Mouse (Mus musculus) CD4-positive, CD25-positive, alpha-beta regulatory T cell, adult 2 months (primary cell): ENCODE measurements around the gene Olfr811.

Experiments used
- DNase-seq: peaks from one replicate; pipeline ENCODE4 v3.0.0-alpha.2; 2012; ENCODE audit warnings: low read depth, low spot score

Olfr811 gene

GRCm38 (mm10) chr10:129804296-129804695 lies at the start of gene Olfr811:
Gene Olfr811, minus strand, starts transcription at chr10:129804396.
- no peak for DNase-seq

- no peak for DNase-seq
Observed at GRCm38 (mm10) chr10:129847343-129847742, 43.1 kb upstream of the Olfr811 start.

- DNase-seq = no peak
Observed at GRCm38 (mm10) chr10:129845994-129846393, 41.8 kb upstream of the Olfr811 start, which contains the start of gene Olfr812. Gene Olfr812, minus strand, starts transcription at chr10:129846094.

GRCm38 (mm10) chr10:129794817-129795216 lies 9.4 kb downstream of the Olfr811 start, which contains the start of gene Olfr810:
Gene Olfr810, minus strand, starts transcription at chr10:129794917.
- DNase-seq = no peak

GRCm38 (mm10) chr10:129778123-129778522 lies 26.1 kb downstream of the Olfr811 start:
- no peak for DNase-seq

GRCm38 (mm10) chr10:129774338-129774737 lies 29.9 kb downstream of the Olfr811 start, which contains the start of gene Olfr809:
Gene Olfr809, plus strand, starts transcription at chr10:129774638.
- no peak for DNase-seq

GRCm38 (mm10) chr10:129765182-129765581 lies 39.0 kb downstream of the Olfr811 start, which contains the start of gene Olfr808:
Gene Olfr808, plus strand, starts transcription at chr10:129765482.
- no peak for DNase-seq

- DNase-seq = no peak
Observed at GRCm38 (mm10) chr10:129757693-129758092, 46.5 kb downstream of the Olfr811 start, which contains the start of gene Olfr807. Gene Olfr807, minus strand, starts transcription at chr10:129757793.
